Mouse (Mus musculus) stomach, postnatal 0 days (tissue): Measurements from ENCODE around the gene Rhbdl1.

ENCODE experiments used
- CTCF ChIP-seq: IDR thresholded peaks from 2 replicates; pipeline ENCODE4 v1.5.1; 2016; ENCODE audit warnings: antibody characterized with exemption, low read depth, mild to moderate bottlenecking, moderate library complexity
- EP300 ChIP-seq: optimal IDR thresholded peaks from 2 replicates; pipeline ENCODE3; 2016; ENCODE audit warnings: antibody characterized with exemption

GRCm38 (mm10) chr17:25838904-25839303, 1.8 kb upstream of the Rhbdl1 start:
- TF ChIP-seq CTCF (no peak), EP300 (no peak)
